Mouse (Mus musculus) kidney, postnatal 10 days (tissue): ENCODE data around the gene Zfp60.

ENCODE experiments used
- DNase-seq: peaks from one replicate; pipeline ENCODE4 v3.0.0; 2021; ENCODE audit warnings: mixed read lengths

Zfp60 gene

GRCm38 (mm10) chr7:27794566-27794965 is 63.4 kb downstream of the Zfp60 start:
- DNase-seq, result no peak

- DNase-seq, result peak; percentile 10
Measured at GRCm38 (mm10) chr7:27797906-27798811, 67.0 kb downstream of the Zfp60 start.

- no peak for DNase-seq
Measured at GRCm38 (mm10) chr7:27801137-27801536, 69.9 kb downstream of the Zfp60 start.

- no peak for DNase-seq
Measured at GRCm38 (mm10) chr7:27802986-27803385, 71.8 kb downstream of the Zfp60 start.
